Mouse (Mus musculus) kidney, adult 2 months (tissue): ENCODE results near the gene Stard3. TPM values are rescaled to one million over a fixed set of nuclear protein-coding genes. Genes with fewer than 3 reads are reported as not detected.

Experiments
- DNase-seq: peaks from one replicate; pipeline ENCODE4 v3.0.0; 2021
- H3K27ac ChIP-seq: fragments of 200-500 bp; 2 replicates; pipeline ENCODE4 v1.5.1; 2012; ENCODE audit warnings: low read depth, low read length, control low read depth, inconsistent platforms; ENCODE audit not compliant: insufficient read depth
- H3K27me3 ChIP-seq: fragments of 200-500 bp; replicated peaks from 2 replicates; pipeline ENCODE4 v1.6.1; 2012; ENCODE audit warnings: mild to moderate bottlenecking, moderate library complexity, low read length, inconsistent platforms; ENCODE audit not compliant: control insufficient read depth, insufficient read depth
- H3K36me3 ChIP-seq: fragments of 200-500 bp; 2 replicates; pipeline ENCODE4 v1.6.1; 2012; ENCODE audit warnings: mild to moderate bottlenecking, moderate library complexity, low read length, inconsistent platforms; ENCODE audit not compliant: control insufficient read depth, insufficient read depth
- H3K4me1 ChIP-seq: fragments of 200-500 bp; 2 replicates; pipeline ENCODE4 v1.6.1; 2011; ENCODE audit warnings: low read length; ENCODE audit not compliant: control insufficient read depth, insufficient read depth
- H3K4me3 ChIP-seq: fragments of 200-500 bp; 2 replicates; pipeline ENCODE4 v1.5.1; 2011; ENCODE audit warnings: mild to moderate bottlenecking, low read depth, low read length, control low read depth; ENCODE audit not compliant: insufficient read depth
- CTCF ChIP-seq: fragments of 200-500 bp; conservative IDR thresholded peaks from 2 replicates; pipeline ENCODE4 v1.5.1; 2011; ENCODE audit warnings: low read depth, mild to moderate bottlenecking, control low read depth, low read length, moderate library complexity, mixed read lengths; ENCODE audit not compliant: insufficient read depth, insufficient read length
- POLR2A ChIP-seq: fragments of 200-500 bp; IDR thresholded peaks from one replicate; pipeline ENCODE4 v1.6.1; 2011; ENCODE audit warnings: low read depth, low read length, control low read depth
- WGBS: fragments of 180-500 bp; shearing (Covaris S2); methylation state at CpG from one replicate; pipeline ENCODE4 v1.1.7; 2018; 5-methylcytosine and 5-hydroxymethylcytosine counted together
- polyA plus RNA-seq: library from polyadenylated mRNA; depleted of rRNA; stranded (reverse); fragments of >200 nt; gene quantifications from 2 replicates; pipeline ENCODE4 v1.2.3, GENCODE M21; 2012

The Stard3 gene
- polyA plus RNA-seq, 1 experiment = 59.1 TPM

DNA sequence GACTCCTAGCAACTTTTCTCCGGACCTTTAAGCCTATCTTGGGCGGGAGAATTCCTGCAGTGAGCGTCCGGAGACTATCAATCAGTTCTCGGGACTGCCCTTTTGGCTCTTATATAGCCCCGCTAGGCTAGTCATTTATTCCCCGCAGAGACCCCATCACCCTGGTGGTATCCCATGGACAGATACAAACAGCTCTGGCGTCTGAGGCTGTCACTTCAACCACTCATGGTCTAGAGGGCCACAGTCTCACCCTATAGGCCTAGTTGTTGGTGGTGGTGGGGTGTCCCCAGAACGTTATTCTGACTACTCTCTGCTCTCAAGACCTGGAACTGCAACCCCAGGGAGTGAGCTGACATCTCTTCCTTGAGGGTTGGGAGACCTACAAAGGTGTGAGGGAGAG is 8.9 kb upstream of the Stard3 start:
- Histone ChIP-seq H3K36me3 (no peaks in the 10 kb centered on the region), H3K27ac (peak overlapping the region; percentile 69), H3K4me3 (peak overlapping the region; percentile 57), H3K4me1 (0 out of 2 replicates have a peak, but pooled peaks cover 2% of the 10 kb centered on the region), H3K27me3 (no peaks in the 10 kb centered on the region)
- WGBS = 54% methylated on average over 9 of the region's 9 CpGs
- TF ChIP-seq POLR2A = no peak
- TF ChIP-seq CTCF = no peak
- no peak for DNase-seq

- Histone ChIP-seq H3K27me3 (no peaks in the 10 kb centered on the region), H3K36me3 (no peaks in the 10 kb centered on the region), H3K27ac (peak overlapping the region; percentile 28; the same call in 1 of the 2 replicates), H3K4me3 (no peak overlapping the region), H3K4me1 (peaks cover 3% of the 10 kb centered on the region)
- 76% methylated on average over 18 of the region's 18 CpGs for WGBS
- TF ChIP-seq POLR2A (no peak), CTCF (no peak)
- no peak for DNase-seq
These were observed 5.7 kb upstream of the Stard3 start for GRCm38 (mm10) chr11:98352272-98352990.

GRCm38 (mm10) chr11:98353651-98354211 is 4.4 kb upstream of the Stard3 start:
- peak overlapping the region; percentile 24 for H3K27ac ChIP-seq
- no peaks in the 10 kb centered on the region for H3K27me3 ChIP-seq
- peak; percentile 79 for DNase-seq

DNA sequence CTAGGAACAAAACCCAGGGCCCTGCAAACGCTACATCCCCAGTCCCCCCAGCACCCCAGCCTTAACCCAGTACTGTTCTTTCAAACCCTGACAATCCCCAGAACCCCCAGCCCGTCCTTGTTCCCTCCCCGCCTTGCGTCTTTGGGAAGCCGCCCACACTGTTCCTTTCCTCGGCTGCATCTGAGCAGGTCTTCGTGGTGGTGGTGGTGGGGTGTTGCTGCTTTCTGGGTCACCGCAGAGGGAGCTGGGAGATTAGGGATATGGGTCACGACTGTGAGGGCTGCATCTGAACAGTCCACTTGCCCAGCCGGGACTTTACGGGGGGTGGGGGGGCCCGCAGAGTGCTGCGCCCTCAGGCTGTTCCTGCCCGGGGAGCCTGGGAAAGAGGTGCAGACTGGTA is 3.7 kb upstream of the Stard3 start:
- DNase-seq = no peak
- WGBS = 73% methylated on average over 14 of the region's 14 CpGs
- no peak overlapping the region for H3K4me3 ChIP-seq
- H3K36me3 ChIP-seq = no peaks in the 10 kb centered on the region
- peaks cover 7% of the 10 kb centered on the region for H3K4me1 ChIP-seq
- H3K27me3 ChIP-seq = no peaks in the 10 kb centered on the region
- TF ChIP-seq POLR2A (no peak), CTCF (no peak)
- H3K27ac ChIP-seq = 0 out of 2 replicates have a peak overlapping the region, but pooled peaks have one; percentile 20

More at GRCm38 (mm10) chr11:98353651-98354211, 4.4 kb upstream of the Stard3 start:
- Histone ChIP-seq H3K4me3 (no peak overlapping the region), H3K4me1 (peaks cover 7% of the 10 kb centered on the region), H3K36me3 (no peaks in the 10 kb centered on the region)
- WGBS = 29% methylated on average over 8 of the region's 8 CpGs
- TF ChIP-seq CTCF (no peak), POLR2A (no peak)

- Histone ChIP-seq H3K27me3 (no peaks in the 10 kb centered on the region), H3K27ac (no peak overlapping the region), H3K4me1 (peaks cover 7% of the 10 kb centered on the region), H3K36me3 (no peaks in the 10 kb centered on the region), H3K4me3 (no peak overlapping the region)
- TF ChIP-seq POLR2A = no peak
- TF ChIP-seq CTCF = peak; percentile 64
- WGBS = 14% methylated on average over 6 of the region's 6 CpGs
- peak; percentile 68 for DNase-seq
These were observed 2.4 kb upstream of the Stard3 start for GRCm38 (mm10) chr11:98355732-98356299.

- WGBS = 48% methylated on average over 7 of the region's 7 CpGs
- Histone ChIP-seq H3K27ac (peak overlapping the region; percentile 82; the same call in 1 of the 2 replicates), H3K27me3 (no peaks in the 10 kb centered on the region), H3K36me3 (no peaks in the 10 kb centered on the region), H3K4me3 (no peak overlapping the region), H3K4me1 (peaks cover 7% of the 10 kb centered on the region)
- DNase-seq = peak; percentile 49
- TF ChIP-seq CTCF (no peak), POLR2A (no peak)
These were observed 1.4 kb upstream of the Stard3 start for GRCm38 (mm10) chr11:98356625-98357394.

GRCm38 (mm10) chr11:98357396-98358160 is 590 bp upstream of the Stard3 start:
- H3K27ac ChIP-seq = peak overlapping the region; percentile 82
- H3K4me3 ChIP-seq = peak overlapping the region; percentile 58
- WGBS = 9% methylated on average over 13 of the region's 13 CpGs
- H3K36me3 ChIP-seq = no peaks in the 10 kb centered on the region
- no peak for DNase-seq
- H3K27me3 ChIP-seq = no peaks in the 10 kb centered on the region
- TF ChIP-seq CTCF = no peak
- no peak for TF ChIP-seq POLR2A
- H3K4me1 ChIP-seq = peaks cover 7% of the 10 kb centered on the region
